Mouse (Mus musculus) cortical plate, adult 2 months (tissue): ENCODE results near the gene 1700123O20Rik. TPM values are rescaled to one million over a fixed set of nuclear protein-coding genes. Genes with fewer than 3 reads are reported as not detected.
A peak's percentile ranks its signal among the peaks of the same experiment; 100 is the strongest.

Experiments used
- H3K27ac ChIP-seq: fragments of 200-500 bp; 2 replicates; pipeline ENCODE4 v1.5.1; 2012; ENCODE audit warnings: low read length, control low read depth, inconsistent platforms; ENCODE audit not compliant: insufficient read depth
- H3K4me1 ChIP-seq: fragments of 200-500 bp; 2 replicates; pipeline ENCODE4 v1.6.1; 2011; ENCODE audit warnings: low read length; ENCODE audit not compliant: control insufficient read depth, insufficient read depth
- H3K4me3 ChIP-seq: fragments of 200-500 bp; 2 replicates; pipeline ENCODE4 v1.5.1; 2011; ENCODE audit warnings: mild to moderate bottlenecking, low read length, control low read depth; ENCODE audit not compliant: insufficient read depth
- CTCF ChIP-seq: fragments of 200-500 bp; IDR thresholded peaks from 2 replicates; pipeline ENCODE4 v1.5.1; 2011; ENCODE audit warnings: mild to moderate bottlenecking, control low read depth, low read length; ENCODE audit not compliant: insufficient read depth; ENCODE audit errors: extremely low read depth
- POLR2A ChIP-seq: fragments of 200-500 bp; IDR thresholded peaks from 2 replicates; pipeline ENCODE4 v1.6.1; 2011; ENCODE audit warnings: mild to moderate bottlenecking, low read length, control low read depth; ENCODE audit not compliant: insufficient read depth; ENCODE audit errors: extremely low read depth
- polyA plus RNA-seq: library from polyadenylated mRNA; depleted of rRNA; stranded (reverse); fragments of >200 nt; gene quantifications from 2 replicates; pipeline ENCODE4 v1.2.3, GENCODE M21; 2012

Gene 1700123O20Rik
- polyA plus RNA-seq, 1 experiment = 37.9 TPM

- Histone ChIP-seq H3K4me3 (no peak overlapping the region), H3K4me1 (peaks cover 2% of the 10 kb centered on the region), H3K27ac (no peak overlapping the region)
- TF ChIP-seq CTCF (no peak), POLR2A (no peak)
Observed at GRCm38 (mm10) chr14:54674317-54674716, 11.7 kb upstream of the 1700123O20Rik start.

GRCm38 (mm10) chr14:54676290-54676689, 9.7 kb upstream of the 1700123O20Rik start:
- H3K27ac ChIP-seq = no peak overlapping the region
- H3K4me3 ChIP-seq = no peak overlapping the region
- H3K4me1 ChIP-seq = peaks cover 2% of the 10 kb centered on the region
- TF ChIP-seq CTCF (no peak), POLR2A (no peak)

GRCm38 (mm10) chr14:54678657-54679304, 7.2 kb upstream of the 1700123O20Rik start:
- no peak for TF ChIP-seq POLR2A
- TF ChIP-seq CTCF = no peak

GRCm38 (mm10) chr14:54682396-54682795, 3.6 kb upstream of the 1700123O20Rik start:
- Histone ChIP-seq H3K27ac (no peak overlapping the region), H3K4me1 (no peaks in the 10 kb centered on the region), H3K4me3 (no peak overlapping the region)
- TF ChIP-seq CTCF (no peak), POLR2A (no peak)

More at GRCm38 (mm10) chr14:54678657-54679304, 7.2 kb upstream of the 1700123O20Rik start:
- Histone ChIP-seq H3K27ac (no peak overlapping the region), H3K4me3 (no peak overlapping the region), H3K4me1 (peaks cover 2% of the 10 kb centered on the region)

- Histone ChIP-seq H3K27ac (no peak overlapping the region), H3K4me3 (peak overlapping the region; percentile 74)
Observed at GRCm38 (mm10) chr14:54685471-54685870, 545 bp upstream of the 1700123O20Rik start.

GRCm38 (mm10) chr14:54686522-54687143, 617 bp downstream of the 1700123O20Rik start, which contains the start of gene Acin1:
Acin1 (minus strand) TSS chr14:54686931.
- Histone ChIP-seq H3K4me1 (no peaks in the 10 kb centered on the region; the same call in 1 of the 2 replicates), H3K4me3 (peak within 1 kb of the TSS; percentile 74), H3K27ac (peak within 1 kb of the TSS; percentile 89)
- TF ChIP-seq CTCF = no peak
- peak; percentile 95 for TF ChIP-seq POLR2A

More at GRCm38 (mm10) chr14:54685471-54685870, 545 bp upstream of the 1700123O20Rik start:
- no peak for TF ChIP-seq POLR2A
- TF ChIP-seq CTCF = no peak
- H3K4me1 ChIP-seq = no peaks in the 10 kb centered on the region; the same call in 1 of the 2 replicates

- H3K4me3 ChIP-seq = peak overlapping the region; percentile 41
- TF ChIP-seq CTCF = no peak
- TF ChIP-seq POLR2A = no peak
- no peak overlapping the region for H3K27ac ChIP-seq
- no peaks in the 10 kb centered on the region; the same call in 1 of the 2 replicates for H3K4me1 ChIP-seq
Observed at GRCm38 (mm10) chr14:54687251-54687650, 1.2 kb downstream of the 1700123O20Rik start.

- TF ChIP-seq POLR2A = no peak
- TF ChIP-seq CTCF = no peak
- no peak overlapping the region for H3K4me3 ChIP-seq
Observed at GRCm38 (mm10) chr14:54695042-54695441, 9.0 kb downstream of the 1700123O20Rik start.

GRCm38 (mm10) chr14:54696752-54697151, 10.7 kb downstream of the 1700123O20Rik start:
- TF ChIP-seq CTCF (no peak), POLR2A (no peak)
- H3K27ac ChIP-seq = no peak overlapping the region
- no peak overlapping the region for H3K4me3 ChIP-seq
- no peaks in the 10 kb centered on the region for H3K4me1 ChIP-seq

More at GRCm38 (mm10) chr14:54695042-54695441, 9.0 kb downstream of the 1700123O20Rik start:
- no peak overlapping the region for H3K27ac ChIP-seq
- no peaks in the 10 kb centered on the region for H3K4me1 ChIP-seq

GRCm38 (mm10) chr14:54698733-54699132, 12.7 kb downstream of the 1700123O20Rik start, which contains the start of gene Gm29776:
Gm29776 (minus strand) TSS chr14:54698833.
- H3K4me3 ChIP-seq = no peak within 1 kb of the TSS
- TF ChIP-seq POLR2A (no peak), CTCF (no peak)
- H3K27ac ChIP-seq = no peak within 1 kb of the TSS
- no peaks in the 10 kb centered on the region for H3K4me1 ChIP-seq

- TF ChIP-seq CTCF = no peak
- TF ChIP-seq POLR2A = no peak
- no peak overlapping the region for H3K27ac ChIP-seq
- no peaks in the 10 kb centered on the region for H3K4me1 ChIP-seq
- H3K4me3 ChIP-seq = no peak overlapping the region
Observed at GRCm38 (mm10) chr14:54699586-54699985, 13.6 kb downstream of the 1700123O20Rik start.
